Mouse (Mus musculus) layer of hippocampus, adult 9-10 months (tissue): Measurements from ENCODE around the gene Mrps34.
A peak's percentile ranks its signal among the peaks of the same experiment; 100 is the strongest.

Source experiments
- DNase-seq: peaks from one replicate; pipeline ENCODE4 v3.0.0; 2022; ENCODE audit warnings: low spot score

Mrps34 gene

GRCm38 (mm10) chr17:24894995-24895547 is at the start of gene Mrps34, which contains the start of gene Eme2:
Gene Mrps34, plus strand, starts transcription at chr17:24895116.
Gene Eme2, minus strand, starts transcription at chr17:24895087.
- no peak for DNase-seq

GRCm38 (mm10) chr17:24847386-24847785 is 47.5 kb upstream of the Mrps34 start:
- no peak for DNase-seq

- no peak for DNase-seq
These were observed 46.3 kb upstream of the Mrps34 start for GRCm38 (mm10) chr17:24848600-24849031.

- no peak for DNase-seq
These were observed 45.2 kb upstream of the Mrps34 start for GRCm38 (mm10) chr17:24849733-24850064.

- peak; percentile 94 for DNase-seq
These were observed 44.7 kb upstream of the Mrps34 start, which contains the start of gene Fahd1 for GRCm38 (mm10) chr17:24850065-24850772. Gene Fahd1, minus strand, starts transcription at chr17:24850364.

GRCm38 (mm10) chr17:24850773-24851127 is 44.2 kb upstream of the Mrps34 start:
- no peak for DNase-seq

- no peak for DNase-seq
These were observed 43.4 kb upstream of the Mrps34 start for GRCm38 (mm10) chr17:24851381-24852125.

GRCm38 (mm10) chr17:24855838-24856464 is 39.0 kb upstream of the Mrps34 start:
- no peak for DNase-seq

GRCm38 (mm10) chr17:24856589-24856988 is 38.3 kb upstream of the Mrps34 start:
- no peak for DNase-seq

GRCm38 (mm10) chr17:24857831-24858470 is 37.0 kb upstream of the Mrps34 start:
- no peak for DNase-seq

- DNase-seq: no peak
These were observed 35.9 kb upstream of the Mrps34 start for GRCm38 (mm10) chr17:24858967-24859366.

GRCm38 (mm10) chr17:24860076-24860475 is 34.8 kb upstream of the Mrps34 start:
- no peak for DNase-seq

- no peak for DNase-seq
These were observed 33.1 kb upstream of the Mrps34 start for GRCm38 (mm10) chr17:24861785-24862184.

- DNase-seq: no peak
These were observed 29.1 kb upstream of the Mrps34 start, which contains the start of gene Igfals for GRCm38 (mm10) chr17:24865776-24866175. Gene Igfals, plus strand, starts transcription at chr17:24865997.

GRCm38 (mm10) chr17:24867914-24868313 is 27.0 kb upstream of the Mrps34 start:
- no peak for DNase-seq

- no peak for DNase-seq
These were observed 21.1 kb upstream of the Mrps34 start for GRCm38 (mm10) chr17:24873695-24874404.

- DNase-seq: no peak
These were observed 20.5 kb upstream of the Mrps34 start for GRCm38 (mm10) chr17:24874405-24874745.

- no peak for DNase-seq
These were observed 19.9 kb upstream of the Mrps34 start for GRCm38 (mm10) chr17:24874989-24875388.

- no peak for DNase-seq
These were observed 17.4 kb upstream of the Mrps34 start for GRCm38 (mm10) chr17:24877336-24878116.

- no peak for DNase-seq
These were observed 16.9 kb upstream of the Mrps34 start for GRCm38 (mm10) chr17:24878117-24878397.

GRCm38 (mm10) chr17:24878531-24878930 is 16.4 kb upstream of the Mrps34 start:
- DNase-seq: no peak
